Mouse (Mus musculus) hindbrain, embryonic 11.5 days (tissue): Measurements from ENCODE around the gene Cops9. TPM values are rescaled to one million over a fixed set of nuclear protein-coding genes. Genes with fewer than 3 reads are reported as not detected.

Experiments
- ATAC-seq: fragments of 200-750 bp; cut with Nextera tagmentation; 2 replicates; pipeline ENCODE4 v1.8.0; 2017; ENCODE audit warnings: mild to moderate bottlenecking, moderate TSS enrichment, moderate library complexity; ENCODE audit not compliant: low FRiP score
- DNase-seq: peaks from one replicate; pipeline ENCODE4 v3.0.0-alpha.2; 2015; ENCODE audit warnings: low spot score
- H3K27ac ChIP-seq: fragments of 300-500 bp; sonication (generic); 2 replicates; pipeline ENCODE4 v1.5.1; 2014; ENCODE audit warnings: mild to moderate bottlenecking, low read depth, low read length
- H3K27me3 ChIP-seq: fragments of 300-500 bp; sonication (generic); 2 replicates; pipeline ENCODE4 v1.6.1; 2014; ENCODE audit warnings: mild to moderate bottlenecking, low read length, moderate library complexity, mixed read lengths; ENCODE audit not compliant: control insufficient read depth, insufficient read depth
- H3K36me3 ChIP-seq: fragments of 300-500 bp; sonication (generic); 2 replicates; pipeline ENCODE4 v1.6.1; 2014; ENCODE audit warnings: mild to moderate bottlenecking, low read length, moderate library complexity, mixed read lengths; ENCODE audit not compliant: control insufficient read depth, insufficient read depth
- H3K4me1 ChIP-seq: fragments of 300-500 bp; sonication (generic); replicated peaks from 2 replicates; pipeline ENCODE4 v1.6.1; 2014; ENCODE audit warnings: low read length, mixed read lengths; ENCODE audit not compliant: control insufficient read depth, insufficient read depth
- H3K4me2 ChIP-seq: fragments of 300-500 bp; sonication (generic); replicated peaks from 2 replicates; pipeline ENCODE4 v1.6.1; 2014; ENCODE audit warnings: mild to moderate bottlenecking, low read depth, low read length
- H3K4me3 ChIP-seq: fragments of 300-500 bp; sonication (generic); 2 replicates; pipeline ENCODE4 v1.5.1; 2014; ENCODE audit warnings: low read depth, low read length
- H3K9ac ChIP-seq: fragments of 300-500 bp; sonication (generic); 2 replicates; pipeline ENCODE4 v1.6.1; 2014; ENCODE audit warnings: low read depth, low read length
- H3K9me3 ChIP-seq: fragments of 300-500 bp; sonication (generic); 2 replicates; pipeline ENCODE4 v1.6.1; 2016; ENCODE audit warnings: low read length; ENCODE audit not compliant: control insufficient read depth
- WGBS: fragments of 180-500 bp; shearing (Covaris S2); extraction: QIAGEN DNeasy Blood & Tissue Kit; methylation state at CpG from one replicate; pipeline ENCODE4 v1.1.7; 2014; 5-methylcytosine and 5-hydroxymethylcytosine counted together
- polyA plus RNA-seq: library from polyadenylated mRNA; unstranded; fragments of >200 nt; fragmentation: Nextera tagmentation; extraction: Ambion mirVana; gene quantifications from 2 replicates; pipeline ENCODE4 v1.2.1, GENCODE M21; 2014

Gene Cops9
- polyA plus RNA-seq, 1 experiment from 2014 or later, result 392 TPM

DNA sequence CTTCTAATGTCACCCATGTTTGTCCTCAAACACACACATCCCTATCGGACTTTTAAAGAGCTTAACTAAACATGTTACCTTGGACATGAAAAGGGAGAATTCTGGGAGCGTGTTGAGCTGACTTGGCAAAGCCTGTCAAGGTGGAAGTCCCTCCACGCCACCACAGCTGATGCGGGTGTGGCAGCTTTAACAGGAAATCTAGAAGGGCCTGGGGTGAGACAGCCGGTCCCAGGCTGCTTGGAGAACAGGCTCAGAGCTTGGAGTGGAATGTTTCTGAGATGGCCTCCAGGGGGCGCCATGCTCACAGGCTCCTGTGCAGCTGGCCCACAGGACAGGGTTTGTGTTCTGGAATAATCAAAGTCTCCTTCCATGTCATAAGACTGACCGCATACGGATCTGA lies 6.9 kb upstream of the Cops9 start, which contains the start of gene Otos:
Otos (minus strand) TSS at position 169 of the 400 bp plus-strand sequence.
- 31% methylated on average over 8 of the region's 8 CpGs for WGBS
- Histone ChIP-seq H3K9ac (no peak within 1 kb of the TSS), H3K27me3 (no peaks in the 10 kb centered on the region), H3K36me3 (no peaks in the 10 kb centered on the region), H3K27ac (no peak within 1 kb of the TSS), H3K4me3 (no peak within 1 kb of the TSS), H3K9me3 (no peaks in the 10 kb centered on the region), H3K4me2 (no peak within 1 kb of the TSS), H3K4me1 (no peaks in the 10 kb centered on the region)
- DNase-seq (peak; percentile 86), ATAC-seq (peak; percentile 49)

DNA sequence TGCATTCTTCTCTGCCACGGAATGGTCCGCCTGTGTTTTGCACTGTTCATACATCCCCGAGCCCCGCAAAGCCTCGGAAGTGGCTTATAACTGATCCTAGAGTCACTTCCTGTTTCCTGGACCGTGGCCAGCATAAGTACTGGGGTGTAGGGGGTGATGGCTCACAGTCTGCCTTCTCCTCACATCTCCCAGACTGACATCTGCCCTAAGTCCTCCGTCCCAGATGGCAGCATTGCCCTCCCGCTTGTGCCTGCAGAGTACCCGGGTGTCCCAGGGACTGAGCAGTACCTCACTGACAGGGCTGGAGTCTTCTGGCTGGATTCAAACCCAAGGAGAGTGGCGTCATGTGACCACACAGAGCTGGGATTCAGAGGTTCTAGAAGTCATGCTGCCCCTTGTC lies 6.4 kb upstream of the Cops9 start:
- H3K27me3 ChIP-seq, result no peaks in the 10 kb centered on the region
- ATAC-seq (peak; percentile 18; the same call in 1 of the 2 replicates), DNase-seq (no peak)
- no peak overlapping the region for H3K4me2 ChIP-seq
- no peaks in the 10 kb centered on the region for H3K9me3 ChIP-seq
- no peak overlapping the region for H3K4me3 ChIP-seq
- H3K27ac ChIP-seq, result no peak overlapping the region
- no peak overlapping the region for H3K9ac ChIP-seq
- H3K36me3 ChIP-seq, result no peaks in the 10 kb centered on the region
- 53% methylated on average over 10 of the region's 10 CpGs for WGBS
- no peaks in the 10 kb centered on the region for H3K4me1 ChIP-seq

DNA sequence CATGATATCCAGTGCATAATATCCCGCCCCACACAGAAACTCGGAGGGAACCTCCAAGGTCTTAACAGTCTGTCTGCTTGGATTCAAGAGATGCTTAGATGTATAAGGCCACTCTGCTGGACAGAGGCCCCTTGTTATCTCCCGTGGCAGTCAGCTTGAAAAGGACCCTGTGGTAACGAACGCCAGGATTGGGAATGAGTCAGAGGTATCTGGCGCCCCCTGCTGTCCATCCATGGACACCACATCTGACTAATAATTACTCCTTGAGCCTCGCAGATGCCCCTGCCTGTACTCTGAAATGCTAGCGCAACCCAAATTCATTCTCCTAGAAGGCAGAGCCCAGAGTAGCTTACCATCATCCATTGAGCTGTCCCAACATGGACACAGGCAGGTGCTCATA lies 6.0 kb upstream of the Cops9 start:
- Histone ChIP-seq H3K4me1 (no peaks in the 10 kb centered on the region), H3K4me3 (no peak overlapping the region), H3K4me2 (no peak overlapping the region), H3K27ac (no peak overlapping the region), H3K9me3 (no peaks in the 10 kb centered on the region), H3K36me3 (no peaks in the 10 kb centered on the region), H3K9ac (no peak overlapping the region), H3K27me3 (no peaks in the 10 kb centered on the region)
- 12% methylated on average over 8 of the region's 8 CpGs for WGBS
- peak; percentile 90 for DNase-seq
- ATAC-seq, result peak; percentile 57

DNA sequence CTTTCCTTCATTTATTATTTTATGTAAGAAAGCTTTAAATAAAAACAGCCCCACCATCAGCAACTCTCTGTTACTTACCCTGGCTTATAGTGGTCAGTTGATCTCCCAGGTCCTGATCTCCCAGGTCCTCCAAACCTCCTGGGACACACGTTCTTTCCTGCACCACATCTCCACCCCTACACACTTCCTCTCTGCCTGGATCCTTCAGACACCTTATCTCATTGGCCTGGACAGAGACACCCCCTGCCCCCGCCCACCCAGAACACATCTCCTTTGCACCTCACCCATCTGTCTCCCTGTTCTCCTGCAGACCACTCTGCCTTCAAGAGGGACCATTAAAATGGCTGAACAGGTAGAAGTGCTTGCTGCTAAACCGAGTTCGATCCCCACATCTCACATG lies 5.2 kb upstream of the Cops9 start:
- no peak for ATAC-seq
- 71% methylated on average over 4 of the region's 4 CpGs for whole genome bisulfite sequencing
- no peaks in the 10 kb centered on the region for H3K27me3 ChIP-seq

DNA sequence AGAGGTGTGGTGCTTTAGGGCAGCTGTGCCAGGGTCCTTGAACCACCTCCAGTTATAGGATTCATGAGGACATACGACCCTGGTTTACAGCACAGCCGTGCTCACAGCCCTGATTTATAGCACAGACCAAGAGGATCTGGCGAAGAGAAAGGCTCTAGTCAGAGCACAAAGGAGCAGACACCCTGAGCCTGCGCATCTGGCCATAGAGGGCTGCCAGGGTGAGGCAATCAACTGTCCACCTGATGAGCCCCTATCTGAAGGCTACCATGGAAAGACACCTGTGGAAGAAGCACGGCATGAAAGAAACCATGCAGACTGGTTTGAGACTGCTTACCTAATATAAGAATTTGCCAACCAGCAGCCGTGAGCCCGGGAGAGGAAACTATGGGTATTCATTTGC lies 4.8 kb upstream of the Cops9 start:
- H3K9ac ChIP-seq, result no peak overlapping the region
- H3K4me3 ChIP-seq, result no peak overlapping the region
- DNase-seq (no peak), ATAC-seq (no peak)
- no peak overlapping the region for H3K27ac ChIP-seq
- H3K4me1 ChIP-seq, result no peaks in the 10 kb centered on the region
- no peaks in the 10 kb centered on the region for H3K27me3 ChIP-seq
- no peaks in the 10 kb centered on the region for H3K9me3 ChIP-seq
- 80% methylated on average over 7 of the region's 7 CpGs for WGBS
- H3K36me3 ChIP-seq, result no peaks in the 10 kb centered on the region
- no peak overlapping the region for H3K4me2 ChIP-seq

More for the DNA sequence above, 5.2 kb upstream of the Cops9 start:
- H3K9ac ChIP-seq, result no peak overlapping the region
- H3K4me2 ChIP-seq, result no peak overlapping the region
- no peak for DNase-seq
- no peaks in the 10 kb centered on the region for H3K4me1 ChIP-seq
- H3K36me3 ChIP-seq, result no peaks in the 10 kb centered on the region
- no peaks in the 10 kb centered on the region for H3K9me3 ChIP-seq
- no peak overlapping the region for H3K4me3 ChIP-seq
- H3K27ac ChIP-seq, result no peak overlapping the region

DNA sequence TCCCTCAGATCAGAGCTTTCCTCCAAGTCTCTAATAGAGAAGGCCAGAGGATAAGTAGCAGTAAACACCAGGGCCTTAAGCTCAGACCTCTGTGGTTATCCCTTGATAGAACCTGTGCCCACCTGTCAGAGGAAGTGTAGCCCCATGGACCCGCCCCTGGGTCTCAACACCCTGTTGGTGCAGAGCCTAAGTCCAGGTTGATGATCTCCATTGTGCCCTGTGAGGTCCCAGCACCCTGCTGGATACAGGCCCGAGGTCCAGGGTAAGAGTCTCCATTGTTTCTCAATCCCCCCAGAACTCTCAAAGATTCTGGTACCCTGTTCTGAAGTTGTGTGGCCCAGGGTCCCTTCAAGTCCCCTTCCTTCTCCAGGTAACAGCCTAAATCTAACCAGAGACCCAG lies 4.3 kb upstream of the Cops9 start:
- ATAC-seq (no peak), DNase-seq (no peak)
- H3K9me3 ChIP-seq, result no peaks in the 10 kb centered on the region
- H3K27ac ChIP-seq, result no peak overlapping the region
- H3K9ac ChIP-seq, result no peak overlapping the region
- WGBS, result 68% methylated on average over 2 of the region's 2 CpGs
- no peak overlapping the region for H3K4me3 ChIP-seq
- no peaks in the 10 kb centered on the region for H3K4me1 ChIP-seq
- H3K36me3 ChIP-seq, result no peaks in the 10 kb centered on the region
- no peak overlapping the region for H3K4me2 ChIP-seq
- no peaks in the 10 kb centered on the region for H3K27me3 ChIP-seq

DNA sequence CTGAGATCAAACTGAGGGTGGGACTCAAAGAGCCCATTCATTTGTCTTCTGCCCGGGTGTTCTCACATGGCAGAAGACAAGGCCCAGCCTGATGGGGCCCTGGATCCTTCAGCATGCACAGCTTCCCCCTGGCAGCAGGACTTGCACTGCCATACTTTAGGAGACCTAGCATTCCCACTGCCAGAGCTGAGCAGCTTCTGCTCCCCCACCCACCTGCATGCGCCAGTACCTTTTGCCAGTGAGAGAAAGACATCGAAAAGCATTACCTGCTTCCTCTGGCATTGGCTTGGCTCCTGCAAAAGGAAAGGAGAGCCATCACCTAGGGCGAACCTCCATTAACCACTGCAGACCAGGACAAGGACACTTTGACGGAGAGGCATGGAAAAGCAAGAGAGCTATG lies 3.1 kb upstream of the Cops9 start:
- Histone ChIP-seq H3K27me3 (no peaks in the 10 kb centered on the region), H3K4me1 (no peaks in the 10 kb centered on the region), H3K9me3 (no peaks in the 10 kb centered on the region), H3K4me2 (no peak overlapping the region), H3K4me3 (no peak overlapping the region), H3K9ac (no peak overlapping the region), H3K36me3 (no peaks in the 10 kb centered on the region), H3K27ac (no peak overlapping the region)
- no peak for ATAC-seq
- 82% methylated on average over 5 of the region's 5 CpGs for WGBS
- no peak for DNase-seq

DNA sequence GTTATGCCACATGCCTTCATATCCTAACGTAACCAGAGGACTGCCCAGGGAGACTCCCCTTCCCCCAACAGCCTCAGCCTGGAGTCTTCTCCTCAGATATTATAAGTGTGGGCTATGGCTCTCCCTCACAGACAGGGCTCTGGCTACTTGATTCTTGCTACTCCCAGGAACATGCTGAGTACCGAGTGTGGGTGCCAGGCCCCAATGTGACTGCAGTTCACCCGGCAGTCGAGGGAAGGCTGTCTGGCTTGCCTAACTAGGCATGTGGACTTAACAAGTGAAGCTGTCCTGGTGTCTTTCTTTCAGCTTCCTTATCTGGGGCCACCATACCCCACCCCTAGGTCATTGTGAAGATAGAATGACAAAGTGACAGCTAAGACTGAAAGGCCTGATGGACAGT lies 1.9 kb upstream of the Cops9 start:
- 73% methylated on average over 4 of the region's 4 CpGs for WGBS
- Histone ChIP-seq H3K9ac (no peak overlapping the region), H3K4me2 (no peak overlapping the region), H3K4me3 (no peak overlapping the region), H3K27me3 (no peaks in the 10 kb centered on the region), H3K27ac (no peak overlapping the region), H3K9me3 (no peaks in the 10 kb centered on the region), H3K36me3 (no peaks in the 10 kb centered on the region), H3K4me1 (no peaks in the 10 kb centered on the region)
- ATAC-seq, result no peak
- DNase-seq, result no peak

DNA sequence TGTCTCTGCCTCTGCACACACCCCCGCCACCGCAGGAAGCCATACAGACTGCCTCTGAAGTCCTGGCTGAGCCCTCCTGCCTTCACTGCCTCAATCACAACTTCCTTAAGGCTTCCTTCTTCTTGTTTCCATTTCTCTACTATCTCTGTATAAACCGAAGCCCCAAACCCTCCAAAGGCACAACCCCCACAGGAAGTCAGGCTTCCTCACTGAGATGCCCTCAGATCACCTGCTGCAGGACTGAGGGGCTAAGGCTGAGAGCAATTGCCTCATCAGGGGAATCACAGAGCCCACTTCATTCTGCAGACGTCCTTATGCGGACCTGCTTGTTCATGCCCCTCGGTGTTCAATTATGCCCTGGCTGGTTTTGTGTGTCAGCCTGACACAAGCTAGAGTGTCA lies 1.4 kb downstream of the Cops9 start:
- ATAC-seq (no peak), DNase-seq (no peak)
- Histone ChIP-seq H3K9me3 (no peaks in the 10 kb centered on the region), H3K27me3 (no peaks in the 10 kb centered on the region), H3K4me2 (peak overlapping the region; percentile 91; the same call in 1 of the 2 replicates), H3K27ac (no peak overlapping the region), H3K4me3 (no peak overlapping the region), H3K9ac (peak overlapping the region; percentile 77; the same call in 1 of the 2 replicates), H3K36me3 (no peaks in the 10 kb centered on the region; the same call in 1 of the 2 replicates), H3K4me1 (no peaks in the 10 kb centered on the region)
- WGBS, result 91% methylated on average over 6 of the region's 6 CpGs
